Mouse (Mus musculus) forebrain, postnatal 0 days (tissue): ENCODE measurements at regions not wholly inside any gene's neighbourhood (a gene's known extent, or its start where the extent isn't known, plus 50 kb on each side); places are given as distances from the start of the nearest gene placed in this dataset.

Experiments
- ATAC-seq: fragments of 200-750 bp; cut with Nextera tagmentation; 2 replicates; pipeline ENCODE4 v1.8.0; 2017; ENCODE audit warnings: mild to moderate bottlenecking, moderate library complexity
- DNase-seq: peaks from one replicate; pipeline ENCODE4 v3.0.0-alpha.2; 2015
- H3K27ac ChIP-seq: fragments of 300-500 bp; sonication (generic); 2 replicates; pipeline ENCODE4 v1.5.1; 2014; ENCODE audit warnings: low read depth, mild to moderate bottlenecking, antibody characterized with exemption, low read length, moderate library complexity, mixed read lengths
- H3K27me3 ChIP-seq: fragments of 300-500 bp; sonication (generic); 2 replicates; pipeline ENCODE4 v1.6.1; 2014; ENCODE audit warnings: mild to moderate bottlenecking, low read length, mixed read lengths; ENCODE audit not compliant: insufficient read depth
- H3K36me3 ChIP-seq: fragments of 300-500 bp; sonication (generic); 2 replicates; pipeline ENCODE4 v1.6.1; 2014; ENCODE audit warnings: mild to moderate bottlenecking, moderate library complexity; ENCODE audit not compliant: insufficient read depth
- H3K4me1 ChIP-seq: fragments of 300-500 bp; sonication (generic); 2 replicates; pipeline ENCODE4 v1.6.1; 2014; ENCODE audit warnings: antibody characterized with exemption; ENCODE audit not compliant: insufficient read depth
- H3K4me2 ChIP-seq: fragments of 300-500 bp; sonication (generic); 2 replicates; pipeline ENCODE4 v1.6.1; 2014; ENCODE audit warnings: low read depth, mild to moderate bottlenecking, moderate library complexity
- H3K4me3 ChIP-seq: fragments of 300-500 bp; sonication (generic); 2 replicates; pipeline ENCODE4 v1.5.1; 2014; ENCODE audit warnings: low read depth, low read length, mixed read lengths
- H3K9ac ChIP-seq: fragments of 300-500 bp; sonication (generic); 2 replicates; pipeline ENCODE4 v1.6.1; 2014; ENCODE audit warnings: mild to moderate bottlenecking
- H3K9me3 ChIP-seq: fragments of 300-500 bp; sonication (generic); 2 replicates; pipeline ENCODE4 v1.6.1; 2016; ENCODE audit warnings: low read length
- CTCF ChIP-seq: sonication (generic); IDR thresholded peaks from 2 replicates; pipeline ENCODE4 v1.5.1; 2016; ENCODE audit warnings: antibody characterized with exemption, control low read depth, low read depth
- WGBS: fragments of 180-500 bp; shearing (Covaris S2); extraction: QIAGEN DNeasy Blood & Tissue Kit; methylation state at CpG from one replicate; pipeline ENCODE4 v1.1.7; 2014; 5-methylcytosine and 5-hydroxymethylcytosine counted together

DNA sequence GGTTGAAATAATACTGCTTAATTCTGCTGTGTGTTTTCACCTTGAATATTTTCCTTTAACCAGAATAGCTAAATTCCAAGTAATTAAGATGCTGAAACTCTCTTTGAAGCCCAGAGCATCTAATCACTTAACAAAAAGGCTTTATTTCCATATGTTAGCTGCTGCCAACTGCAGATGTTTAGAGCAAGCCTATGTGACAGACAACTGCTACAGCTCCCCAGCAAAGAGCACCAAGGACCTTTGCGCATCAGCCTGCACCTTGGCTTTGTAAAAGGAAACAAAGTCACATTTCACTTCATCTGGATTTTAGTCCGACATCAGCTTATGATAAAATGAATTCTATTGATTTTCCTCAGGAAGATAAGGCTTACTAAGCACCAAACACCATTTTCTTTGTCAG, 595.4 kb upstream of the Adgrl2 start:
- Histone ChIP-seq H3K27me3 (no peaks in the 10 kb centered on the region), H3K36me3 (no peaks in the 10 kb centered on the region), H3K27ac (no peak overlapping the region), H3K9ac (no peak overlapping the region), H3K4me2 (no peak overlapping the region), H3K9me3 (no peaks in the 10 kb centered on the region), H3K4me1 (no peaks in the 10 kb centered on the region), H3K4me3 (no peak overlapping the region)
- WGBS, result 29% methylated on average over 2 of the region's 2 CpGs
- no peak for TF ChIP-seq CTCF
- DNase-seq, result no peak
- ATAC-seq, result no peak

- no peaks in the 10 kb centered on the region for H3K4me1 ChIP-seq
- H3K27ac ChIP-seq, result no peak overlapping the region
- no peak overlapping the region for H3K4me2 ChIP-seq
- no peak overlapping the region for H3K4me3 ChIP-seq
- ATAC-seq (no peak), DNase-seq (no peak)
- no peaks in the 10 kb centered on the region for H3K9me3 ChIP-seq
- no peaks in the 10 kb centered on the region for H3K36me3 ChIP-seq
- 62% methylated on average over 3 of the region's 3 CpGs for WGBS
- no peak for TF ChIP-seq CTCF
- no peaks in the 10 kb centered on the region for H3K27me3 ChIP-seq
- no peak overlapping the region for H3K9ac ChIP-seq
These were observed 590.8 kb upstream of the Adgrl2 start for GRCm38 (mm10) chr3:149581141-149581540.

- H3K27me3 ChIP-seq, result no peaks in the 10 kb centered on the region
- no peak overlapping the region for H3K9ac ChIP-seq
- WGBS, result 88% methylated on average over 3 of the region's 3 CpGs
- no peaks in the 10 kb centered on the region for H3K4me1 ChIP-seq
- ATAC-seq, result no peak
- TF ChIP-seq CTCF, result no peak
- no peaks in the 10 kb centered on the region for H3K9me3 ChIP-seq
- no peak overlapping the region for H3K27ac ChIP-seq
- no peak for DNase-seq
- H3K36me3 ChIP-seq, result no peaks in the 10 kb centered on the region
- no peak overlapping the region for H3K4me2 ChIP-seq
- no peak overlapping the region for H3K4me3 ChIP-seq
These were observed 585.3 kb upstream of the Adgrl2 start for GRCm38 (mm10) chr3:149575678-149576077.

DNA sequence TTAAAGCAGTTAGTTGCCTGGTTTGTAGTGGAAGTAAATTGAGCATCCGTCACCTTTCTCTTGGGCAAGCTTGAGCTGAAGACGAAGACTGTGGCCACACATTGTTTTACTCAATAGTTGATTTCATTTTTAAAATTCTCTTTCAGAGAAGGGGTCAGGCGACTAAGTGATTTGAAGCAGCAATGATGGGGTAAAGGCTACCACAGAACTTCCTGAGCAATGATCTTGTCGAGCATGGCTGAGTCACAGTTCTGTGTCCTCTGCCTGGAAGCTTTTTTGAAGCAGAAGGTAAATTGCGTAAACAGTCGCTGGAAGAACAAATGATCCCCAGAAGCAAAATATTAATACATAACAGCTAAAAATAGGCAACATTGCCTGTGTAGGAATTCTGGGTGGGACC, 576.5 kb upstream of the Adgrl2 start:
- Histone ChIP-seq H3K27ac (no peak overlapping the region), H3K4me2 (no peak overlapping the region), H3K9ac (no peak overlapping the region), H3K9me3 (no peaks in the 10 kb centered on the region), H3K36me3 (no peaks in the 10 kb centered on the region), H3K4me3 (no peak overlapping the region), H3K4me1 (no peaks in the 10 kb centered on the region), H3K27me3 (no peaks in the 10 kb centered on the region)
- DNase-seq, result no peak
- 93% methylated on average over 6 of the region's 6 CpGs for WGBS
- no peak for ATAC-seq
- no peak for TF ChIP-seq CTCF

- ATAC-seq, result peak; percentile 69; the same call in 1 of the 2 replicates
- no peaks in the 10 kb centered on the region for H3K9me3 ChIP-seq
- H3K36me3 ChIP-seq, result no peaks in the 10 kb centered on the region
- WGBS, result 61% methylated on average over 9 of the region's 9 CpGs
- H3K4me2 ChIP-seq, result no peak overlapping the region
- peak; percentile 76 for DNase-seq
- H3K4me3 ChIP-seq, result no peak overlapping the region
- no peak overlapping the region for H3K9ac ChIP-seq
- H3K27ac ChIP-seq, result no peak overlapping the region
- TF ChIP-seq CTCF, result no peak
- no peaks in the 10 kb centered on the region for H3K4me1 ChIP-seq
- no peaks in the 10 kb centered on the region for H3K27me3 ChIP-seq
These were observed 560.0 kb upstream of the Adgrl2 start for GRCm38 (mm10) chr3:149550231-149550951.

- H3K9me3 ChIP-seq, result no peaks in the 10 kb centered on the region
- no peak for TF ChIP-seq CTCF
- no peak overlapping the region for H3K9ac ChIP-seq
- H3K4me1 ChIP-seq, result no peaks in the 10 kb centered on the region
- no peaks in the 10 kb centered on the region for H3K27me3 ChIP-seq
- no peak overlapping the region for H3K27ac ChIP-seq
- H3K4me2 ChIP-seq, result no peak overlapping the region
- no peak for ATAC-seq
- H3K4me3 ChIP-seq, result no peak overlapping the region
- no peak for DNase-seq
- no peaks in the 10 kb centered on the region for H3K36me3 ChIP-seq
- 78% methylated on average over 6 of the region's 6 CpGs for WGBS
These were observed 556.7 kb upstream of the Adgrl2 start for GRCm38 (mm10) chr3:149547045-149547444.

GRCm38 (mm10) chr3:149546256-149546655, 555.9 kb upstream of the Adgrl2 start:
- H3K27me3 ChIP-seq, result no peaks in the 10 kb centered on the region
- no peaks in the 10 kb centered on the region for H3K4me1 ChIP-seq
- no peak overlapping the region for H3K4me3 ChIP-seq
- H3K27ac ChIP-seq, result no peak overlapping the region
- H3K4me2 ChIP-seq, result no peak overlapping the region
- DNase-seq, result no peak
- no peaks in the 10 kb centered on the region for H3K9me3 ChIP-seq
- WGBS, result 72% methylated on average over 10 of the region's 10 CpGs
- no peak for ATAC-seq
- no peaks in the 10 kb centered on the region for H3K36me3 ChIP-seq
- H3K9ac ChIP-seq, result no peak overlapping the region
- TF ChIP-seq CTCF, result no peak
